Mouse (Mus musculus) kidney, postnatal 4 days (tissue): ENCODE results near the gene Mgme1.

Experiments
- DNase-seq, 2 experiments: peaks; one replicate each; pipeline ENCODE4 v3.0.0; 2021; ENCODE audit warnings: mixed read lengths in 2 of 2

The Mgme1 gene

GRCm38 (mm10) chr2:144308561-144308960 is 38.1 kb downstream of the Mgme1 start:
- peak; percentile 53 to 68 for DNase-seq

GRCm38 (mm10) chr2:144310273-144310672 is 39.8 kb downstream of the Mgme1 start:
- DNase-seq = no peak

GRCm38 (mm10) chr2:144311372-144311771 is 40.9 kb downstream of the Mgme1 start:
- DNase-seq = no peak

GRCm38 (mm10) chr2:144324218-144324617 is 53.8 kb downstream of the Mgme1 start:
- no peak for DNase-seq

- DNase-seq = no peak
Measured at GRCm38 (mm10) chr2:144329451-144329850, 59.0 kb downstream of the Mgme1 start.

GRCm38 (mm10) chr2:144329937-144330336 is 59.5 kb downstream of the Mgme1 start:
- peak in 1 of 2 experiments; percentile 10 for DNase-seq

- DNase-seq = peak in 1 of 2 experiments; percentile 39
Measured at GRCm38 (mm10) chr2:144330352-144330959, 60.0 kb downstream of the Mgme1 start.
